Mouse (Mus musculus): ENCODE measurements around the gene Krt7. TPM values are rescaled to one million over a fixed set of nuclear protein-coding genes. Genes with fewer than 3 reads are reported as not detected.

Krt7 gene
- total and polyA plus RNA-seq, 3 experiments = 0.13 to 0.49 TPM; not detected in 1

- ATAC-seq (ENCODE audit: extremely low read depth, insufficient number of reproducible peaks, low FRiP score, poor library complexity, severe bottlenecking) (no peak), DNase-seq (ENCODE audit: low spot score) (no peak)
- no peak overlapping the region for H3K4me3 ChIP-seq (ENCODE audit: low read depth, low read length)
- H3K9me3 ChIP-seq (replicated peaks) = peaks cover 63% of the 10 kb centered on the region
- TF ChIP-seq GATA2 (IDR thresholded peaks at IDR 0.05; ENCODE audit: borderline replicate concordance, low read depth, low read length) (no peak), TAL1 (conservative IDR thresholded peaks at IDR 0.05; ENCODE audit: low read depth, low read length) (no peak), POLR2AphosphoS5 (IDR thresholded peaks at IDR 0.05; ENCODE audit: insufficient replicate concordance, low read depth, low read length) (no peak), GATA1 (IDR thresholded peaks at IDR 0.05; ENCODE audit: borderline replicate concordance, low read length) (no peak), CTCF (IDR thresholded peaks at IDR 0.05; ENCODE audit: low read depth, low read length) (no peak)
- no peaks in the 10 kb centered on the region; the same call in 1 of the 2 replicates for H3K27me3 ChIP-seq (ENCODE audit: insufficient read depth, low read length)
- no peaks in the 10 kb centered on the region for H3K36me3 ChIP-seq (replicated peaks)
- H3K4me1 ChIP-seq (ENCODE audit: insufficient read depth, low read depth, low read length) = no peaks in the 10 kb centered on the region
These were observed 4.1 kb downstream of the Krt7 start for GRCm38 (mm10) chr15:101414807-101415565.

DNA sequence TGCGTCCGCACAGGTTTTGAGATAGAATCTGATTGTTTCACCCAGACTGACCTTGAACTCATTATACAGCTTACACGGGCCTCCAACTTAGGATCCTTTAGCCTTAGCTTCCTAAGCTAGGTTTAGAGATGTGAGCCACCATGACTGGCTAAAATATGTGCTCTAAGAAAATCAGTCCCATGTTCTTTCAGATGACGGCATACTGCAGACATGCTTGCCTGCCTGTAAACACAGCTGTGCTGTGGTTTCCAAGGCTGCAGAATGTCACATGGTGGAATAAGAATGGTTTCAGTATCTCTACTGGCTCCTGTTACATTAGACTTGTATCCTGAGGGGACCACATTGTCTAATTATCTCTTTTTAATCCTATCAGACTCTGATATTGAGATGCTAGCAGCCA lies 8.1 kb downstream of the Krt7 start:
- no peak overlapping the region for H3K4me3 ChIP-seq (ENCODE audit: low read depth, low read length)
- no peaks in the 10 kb centered on the region for H3K36me3 ChIP-seq (replicated peaks)
- DNase-seq (ENCODE audit: low spot score) (no peak), ATAC-seq (ENCODE audit: extremely low read depth, insufficient number of reproducible peaks, low FRiP score, poor library complexity, severe bottlenecking) (no peak)
- H3K4me1 ChIP-seq (ENCODE audit: insufficient read depth, low read depth, low read length) = no peaks in the 10 kb centered on the region
- no peak for TF ChIP-seq POLR2AphosphoS5 (IDR thresholded peaks at IDR 0.05; ENCODE audit: insufficient replicate concordance, low read depth, low read length)
- TF ChIP-seq CTCF (IDR thresholded peaks at IDR 0.05; ENCODE audit: low read depth, low read length) = no peak
- TF ChIP-seq TAL1 (conservative IDR thresholded peaks at IDR 0.05; ENCODE audit: low read depth, low read length) = no peak
- no peak for TF ChIP-seq GATA1 (IDR thresholded peaks at IDR 0.05; ENCODE audit: borderline replicate concordance, low read length)
- peaks cover 57% of the 10 kb centered on the region for H3K9me3 ChIP-seq (replicated peaks)
- H3K27me3 ChIP-seq (ENCODE audit: insufficient read depth, low read length) = no peaks in the 10 kb centered on the region; the same call in 1 of the 2 replicates

GRCm38 (mm10) chr15:101420903-101421302 lies 10.1 kb downstream of the Krt7 start:
- Histone ChIP-seq H3K9me3 (replicated peaks) (peaks cover 47% of the 10 kb centered on the region), H3K4me3 (ENCODE audit: low read depth, low read length) (no peak overlapping the region), H3K27me3 (ENCODE audit: insufficient read depth, low read length) (no peaks in the 10 kb centered on the region; the same call in 1 of the 2 replicates), H3K36me3 (replicated peaks) (no peaks in the 10 kb centered on the region), H3K4me1 (ENCODE audit: insufficient read depth, low read depth, low read length) (no peaks in the 10 kb centered on the region)
- ATAC-seq (ENCODE audit: extremely low read depth, insufficient number of reproducible peaks, low FRiP score, poor library complexity, severe bottlenecking) = no peak
- no peak for DNase-seq (ENCODE audit: low spot score)
- TF ChIP-seq CTCF (IDR thresholded peaks at IDR 0.05; ENCODE audit: low read depth, low read length) = no peak
- TF ChIP-seq POLR2AphosphoS5 (IDR thresholded peaks at IDR 0.05; ENCODE audit: insufficient replicate concordance, low read depth, low read length) = no peak
- TF ChIP-seq TAL1 (conservative IDR thresholded peaks at IDR 0.05; ENCODE audit: low read depth, low read length) = no peak
- TF ChIP-seq GATA1 (IDR thresholded peaks at IDR 0.05; ENCODE audit: borderline replicate concordance, low read length) = no peak
- no peak for TF ChIP-seq GATA2 (IDR thresholded peaks at IDR 0.05; ENCODE audit: borderline replicate concordance, low read depth, low read length)

- Histone ChIP-seq H3K27me3 (ENCODE audit: insufficient read depth, low read length) (no peaks in the 10 kb centered on the region; the same call in 1 of the 2 replicates), H3K4me1 (ENCODE audit: insufficient read depth, low read depth, low read length) (no peaks in the 10 kb centered on the region), H3K4me3 (ENCODE audit: low read depth, low read length) (no peak overlapping the region), H3K9me3 (replicated peaks) (peaks cover 49% of the 10 kb centered on the region), H3K36me3 (replicated peaks) (no peaks in the 10 kb centered on the region)
- ATAC-seq (ENCODE audit: extremely low read depth, insufficient number of reproducible peaks, low FRiP score, poor library complexity, severe bottlenecking) = no peak
- TF ChIP-seq POLR2AphosphoS5 (IDR thresholded peaks at IDR 0.05; ENCODE audit: insufficient replicate concordance, low read depth, low read length) (no peak), CTCF (IDR thresholded peaks at IDR 0.05; ENCODE audit: low read depth, low read length) (no peak)
- no peak for DNase-seq (ENCODE audit: low spot score)
These were observed 14.1 kb downstream of the Krt7 start for GRCm38 (mm10) chr15:101424914-101425313.

DNA sequence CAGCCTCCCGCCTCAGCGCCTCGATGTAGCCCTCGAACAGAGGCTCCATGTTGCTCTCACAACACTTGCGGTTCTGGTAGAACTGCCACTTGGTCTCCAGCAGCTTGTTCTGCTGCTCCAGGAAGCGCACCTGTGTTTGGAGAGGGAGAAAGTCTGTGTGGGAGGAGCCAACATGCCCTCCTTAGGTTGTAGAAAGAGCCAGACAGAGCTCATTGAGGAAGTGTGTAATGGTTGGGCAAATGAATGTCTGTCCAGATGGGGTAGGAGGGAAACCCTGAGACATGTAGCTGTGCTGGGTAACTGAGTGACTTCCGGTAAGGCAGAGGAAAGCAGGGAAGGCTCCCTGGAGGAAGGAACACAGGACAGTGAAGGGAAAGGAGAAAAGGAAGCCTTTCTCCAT lies 25.8 kb downstream of the Krt7 start:
- DNase-seq (ENCODE audit: low spot score) = no peak

GRCm38 (mm10) chr15:101438555-101438954 lies 27.7 kb downstream of the Krt7 start, which contains the start of gene Krt87:
Gene Krt87 (minus strand): TSS chr15:101438804.
- no peak for DNase-seq (ENCODE audit: low spot score)
- no peaks in the 10 kb centered on the region for H3K36me3 ChIP-seq (replicated peaks)
- H3K27me3 ChIP-seq (ENCODE audit: insufficient read depth, low read length) = no peaks in the 10 kb centered on the region
- no peaks in the 10 kb centered on the region for H3K4me1 ChIP-seq (ENCODE audit: insufficient read depth, low read depth, low read length)
- H3K9me3 ChIP-seq (replicated peaks) = peaks cover 51% of the 10 kb centered on the region
- ATAC-seq (ENCODE audit: extremely low read depth, insufficient number of reproducible peaks, low FRiP score, poor library complexity, severe bottlenecking) = no peak
- no peak within 1 kb of the TSS for H3K4me3 ChIP-seq (ENCODE audit: low read depth, low read length)
- no peak for TF ChIP-seq GATA1 (IDR thresholded peaks at IDR 0.05; ENCODE audit: borderline replicate concordance, low read length)
- no peak for TF ChIP-seq GATA2 (IDR thresholded peaks at IDR 0.05; ENCODE audit: borderline replicate concordance, low read depth, low read length)
- no peak for TF ChIP-seq CTCF (IDR thresholded peaks at IDR 0.05; ENCODE audit: low read depth, low read length)
- no peak for TF ChIP-seq POLR2AphosphoS5 (IDR thresholded peaks at IDR 0.05; ENCODE audit: insufficient replicate concordance, low read depth, low read length)
- no peak for TF ChIP-seq TAL1 (conservative IDR thresholded peaks at IDR 0.05; ENCODE audit: low read depth, low read length)

More for the DNA sequence above, 25.8 kb downstream of the Krt7 start:
- TF ChIP-seq CTCF (IDR thresholded peaks at IDR 0.05; ENCODE audit: low read depth, low read length) (no peak), GATA1 (IDR thresholded peaks at IDR 0.05; ENCODE audit: borderline replicate concordance, low read length) (no peak), GATA2 (IDR thresholded peaks at IDR 0.05; ENCODE audit: borderline replicate concordance, low read depth, low read length) (no peak), POLR2AphosphoS5 (IDR thresholded peaks at IDR 0.05; ENCODE audit: insufficient replicate concordance, low read depth, low read length) (no peak), TAL1 (conservative IDR thresholded peaks at IDR 0.05; ENCODE audit: low read depth, low read length) (no peak)
- no peaks in the 10 kb centered on the region for H3K4me1 ChIP-seq (ENCODE audit: insufficient read depth, low read depth, low read length)
- ATAC-seq (ENCODE audit: extremely low read depth, insufficient number of reproducible peaks, low FRiP score, poor library complexity, severe bottlenecking) = no peak
- no peak overlapping the region for H3K4me3 ChIP-seq (ENCODE audit: low read depth, low read length)
- H3K36me3 ChIP-seq (replicated peaks) = no peaks in the 10 kb centered on the region
- peaks cover 55% of the 10 kb centered on the region for H3K9me3 ChIP-seq (replicated peaks)
- H3K27me3 ChIP-seq (ENCODE audit: insufficient read depth, low read length) = no peaks in the 10 kb centered on the region

Data from G1E (cell line).